Mouse (Mus musculus): ENCODE measurements around the gene Wdfy2.

DNA sequence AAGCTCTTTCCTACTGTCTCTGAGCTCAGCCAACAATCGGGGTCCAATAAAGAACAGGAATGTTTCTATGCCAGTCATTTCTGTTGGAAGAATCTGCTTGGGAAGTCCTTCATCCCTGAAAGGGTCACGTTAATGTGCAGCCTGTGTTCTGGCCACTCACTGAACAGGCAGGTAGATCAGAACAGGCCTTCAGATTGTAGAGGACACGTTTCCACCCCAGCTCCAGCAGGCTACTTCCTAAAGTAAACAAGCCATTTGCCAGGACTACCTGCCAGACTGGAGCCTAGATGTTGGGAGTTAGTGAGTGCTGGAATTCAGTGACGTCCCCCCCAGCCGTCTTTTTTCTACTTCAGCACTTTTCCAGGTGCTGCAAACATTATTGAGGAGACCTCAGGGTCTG lies 46.7 kb downstream of the Wdfy2 start:
- TF ChIP-seq CTCF (IDR thresholded peaks at IDR 0.05; ENCODE audit: borderline replicate concordance, control insufficient read depth, extremely low read depth, insufficient read depth, low read length, poor library complexity): no peak
- no peak for TF ChIP-seq POLR2A (IDR thresholded peaks at IDR 0.05; ENCODE audit: control insufficient read depth, extremely low read depth, insufficient read depth, low read length, poor library complexity)
